Mouse (Mus musculus): ENCODE measurements around the gene Tas1r2. TPM values are rescaled to one million over a fixed set of nuclear protein-coding genes. Genes with fewer than 3 reads are reported as not detected.

Gene Tas1r2
- polyA plus RNA-seq (2015; fragmentation: Nextera tagmentation; extraction: Ambion mirVana), result not detected in 2 replicates

DNA sequence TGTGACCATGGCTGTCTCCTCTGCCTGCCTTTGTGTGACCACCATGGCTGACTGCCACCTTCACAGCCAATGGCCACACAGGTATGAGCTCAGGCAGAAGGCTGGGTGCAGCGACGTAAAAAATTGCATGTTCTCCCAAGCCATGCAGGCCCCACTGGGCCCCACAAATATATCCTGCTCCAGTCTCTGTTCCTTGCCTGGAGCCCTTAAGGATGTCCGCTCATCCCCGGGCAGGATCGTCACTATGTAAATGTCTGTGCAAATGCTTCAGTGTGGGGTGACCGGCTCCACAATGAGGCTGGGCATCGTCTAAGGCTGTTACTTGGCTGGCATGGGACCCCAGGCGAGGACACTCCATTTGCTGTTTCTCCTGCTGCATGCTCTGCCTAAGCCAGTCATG, at the start of gene Tas1r2:
TSS of gene Tas1r2 (plus strand) at position 301 of the 400 bp plus-strand sequence.
- no peak within 1 kb of the TSS for H3K4me2 ChIP-seq (ENCODE audit: low read depth, low read length)
- H3K4me1 ChIP-seq (ENCODE audit: control insufficient read depth, low read depth, low read length), result no peaks in the 10 kb centered on the region
- WGBS (ENCODE audit: insufficient replicate concordance), result 68% methylated on average over 8 of the region's 8 CpGs
- H3K9me3 ChIP-seq (replicated peaks; ENCODE audit: control insufficient read depth, low read length), result no peaks in the 10 kb centered on the region
- no peak within 1 kb of the TSS for H3K9ac ChIP-seq (ENCODE audit: low read depth, low read length)
- no peaks in the 10 kb centered on the region; the same call in 1 of the 2 replicates for H3K36me3 ChIP-seq (ENCODE audit: control insufficient read depth, insufficient read depth)
- no peak for ATAC-seq (ENCODE audit: low read depth)
- no peak within 1 kb of the TSS for H3K27ac ChIP-seq (ENCODE audit: low read length)
- no peaks in the 10 kb centered on the region for H3K27me3 ChIP-seq (ENCODE audit: control insufficient read depth, insufficient read depth, low read depth, low read length)
- H3K4me3 ChIP-seq (ENCODE audit: low read depth, low read length), result no peak within 1 kb of the TSS

DNA sequence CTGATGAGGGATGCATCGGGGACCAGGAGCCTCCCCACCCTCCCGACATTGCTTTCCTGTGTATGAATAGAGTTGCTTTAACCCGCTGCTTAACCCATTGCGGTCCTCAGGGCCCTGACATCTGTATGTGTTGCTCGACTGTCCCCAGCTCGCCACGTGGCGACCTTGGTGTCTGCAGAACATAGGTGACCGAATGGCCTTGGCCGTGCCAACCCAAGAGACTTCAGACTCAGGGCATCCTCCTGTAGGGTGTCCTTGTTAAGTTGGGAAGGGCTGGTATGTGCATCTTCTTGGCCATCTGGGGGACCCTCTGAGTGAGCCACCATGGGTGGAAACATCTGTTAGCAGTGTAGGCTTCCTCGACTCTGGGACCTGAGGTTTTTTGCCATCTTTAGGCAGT, 48.1 kb upstream of the Tas1r2 start:
- no peak for ATAC-seq (ENCODE audit: low read depth)
- WGBS (ENCODE audit: insufficient replicate concordance), result 64% methylated on average over 11 of the region's 11 CpGs
- peaks cover 11% of the 10 kb centered on the region for H3K4me1 ChIP-seq (ENCODE audit: control insufficient read depth, low read depth, low read length)
- H3K9ac ChIP-seq (ENCODE audit: low read depth, low read length), result no peak overlapping the region
- no peaks in the 10 kb centered on the region for H3K36me3 ChIP-seq (ENCODE audit: control insufficient read depth, insufficient read depth)
- H3K27me3 ChIP-seq (ENCODE audit: control insufficient read depth, insufficient read depth, low read depth, low read length), result no peaks in the 10 kb centered on the region
- H3K9me3 ChIP-seq (replicated peaks; ENCODE audit: control insufficient read depth, low read length), result no peaks in the 10 kb centered on the region
- H3K27ac ChIP-seq (ENCODE audit: low read length), result no peak overlapping the region
- no peak overlapping the region for H3K4me2 ChIP-seq (ENCODE audit: low read depth, low read length)
- H3K4me3 ChIP-seq (ENCODE audit: low read depth, low read length), result no peak overlapping the region

DNA sequence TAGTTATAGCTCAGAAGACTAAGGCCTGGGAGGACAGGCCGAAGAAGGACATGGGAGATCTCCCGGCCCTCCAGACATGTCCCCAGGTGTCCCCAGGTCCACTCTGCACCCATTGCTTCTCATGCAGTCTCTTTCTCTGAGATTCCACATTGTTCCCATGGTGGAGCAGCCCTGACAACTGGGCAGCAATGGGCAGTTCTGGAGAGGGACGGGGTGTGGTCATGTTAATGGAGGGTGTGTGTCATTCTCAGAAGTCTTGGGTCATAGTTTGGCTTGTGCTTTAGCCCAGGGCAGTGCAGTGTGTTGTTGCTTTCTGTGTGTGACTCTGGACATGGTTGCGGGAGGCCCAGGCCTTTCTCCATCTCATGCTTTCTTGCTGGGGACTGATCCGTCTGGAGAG, 46.6 kb upstream of the Tas1r2 start:
- Histone ChIP-seq H3K27me3 (ENCODE audit: control insufficient read depth, insufficient read depth, low read depth, low read length) (no peaks in the 10 kb centered on the region), H3K4me2 (ENCODE audit: low read depth, low read length) (no peak overlapping the region), H3K36me3 (ENCODE audit: control insufficient read depth, insufficient read depth) (no peaks in the 10 kb centered on the region), H3K4me3 (ENCODE audit: low read depth, low read length) (no peak overlapping the region), H3K9me3 (replicated peaks; ENCODE audit: control insufficient read depth, low read length) (no peaks in the 10 kb centered on the region), H3K9ac (ENCODE audit: low read depth, low read length) (no peak overlapping the region), H3K27ac (ENCODE audit: low read length) (no peak overlapping the region), H3K4me1 (ENCODE audit: control insufficient read depth, low read depth, low read length) (peaks cover 8% of the 10 kb centered on the region)
- ATAC-seq (ENCODE audit: low read depth), result no peak
- WGBS (ENCODE audit: insufficient replicate concordance), result 74% methylated on average over 5 of the region's 5 CpGs

DNA sequence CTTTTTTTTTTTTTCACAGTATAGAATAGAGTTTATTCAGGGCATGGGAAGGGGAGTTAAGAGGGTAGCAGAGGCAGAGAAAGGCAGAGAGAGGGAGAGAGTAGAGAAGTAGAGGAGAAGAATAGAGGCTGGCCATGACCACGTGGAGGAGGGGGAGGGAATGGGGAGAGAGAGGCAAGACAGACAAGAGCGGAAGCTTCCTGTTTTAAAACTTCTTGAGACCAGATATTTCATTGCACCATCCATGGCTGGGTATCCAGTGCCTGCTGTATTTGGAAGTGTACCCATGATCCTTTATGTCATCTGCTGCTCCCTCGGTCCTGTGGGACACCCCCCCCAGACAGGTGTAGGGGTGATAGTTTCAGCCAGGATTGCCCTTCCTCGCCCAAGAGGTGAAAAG, 44.4 kb upstream of the Tas1r2 start:
- Histone ChIP-seq H3K4me1 (ENCODE audit: control insufficient read depth, low read depth, low read length) (no peaks in the 10 kb centered on the region), H3K36me3 (ENCODE audit: control insufficient read depth, insufficient read depth) (peaks cover 9% of the 10 kb centered on the region), H3K27me3 (ENCODE audit: control insufficient read depth, insufficient read depth, low read depth, low read length) (no peaks in the 10 kb centered on the region), H3K4me3 (ENCODE audit: low read depth, low read length) (no peak overlapping the region), H3K9me3 (replicated peaks; ENCODE audit: control insufficient read depth, low read length) (peaks cover 2% of the 10 kb centered on the region; the same call in 1 of the 2 replicates), H3K4me2 (ENCODE audit: low read depth, low read length) (no peak overlapping the region), H3K27ac (ENCODE audit: low read length) (no peak overlapping the region), H3K9ac (ENCODE audit: low read depth, low read length) (no peak overlapping the region)
- ATAC-seq (ENCODE audit: low read depth), result no peak
- WGBS (ENCODE audit: insufficient replicate concordance), result 43% methylated on average over 4 of the region's 4 CpGs

DNA sequence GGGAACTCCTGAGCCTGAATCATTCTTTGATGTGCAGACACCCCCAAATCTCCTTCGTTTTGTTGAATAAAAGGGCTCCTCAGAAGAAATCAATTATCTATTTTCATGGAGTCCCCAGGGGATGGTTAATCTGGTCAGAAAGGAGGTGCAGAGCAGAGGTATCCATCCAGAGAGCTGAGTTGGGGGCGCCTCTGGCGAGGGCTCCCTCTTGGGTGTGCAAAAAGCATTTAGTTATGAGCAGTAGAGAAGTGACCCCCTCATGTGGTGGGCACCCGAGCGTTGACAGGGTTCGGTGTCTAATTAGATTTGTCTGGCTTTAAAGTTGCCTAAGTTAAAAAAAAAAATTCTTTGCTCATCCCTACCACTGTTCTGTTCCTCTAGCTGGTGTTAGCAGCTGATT, 42.4 kb upstream of the Tas1r2 start:
- ATAC-seq (ENCODE audit: low read depth), result no peak
- no peak overlapping the region for H3K27ac ChIP-seq (ENCODE audit: low read length)
- H3K9ac ChIP-seq (ENCODE audit: low read depth, low read length), result no peak overlapping the region
- WGBS (ENCODE audit: insufficient replicate concordance), result 60% methylated on average over 6 of the region's 6 CpGs
- H3K4me2 ChIP-seq (ENCODE audit: low read depth, low read length), result no peak overlapping the region
- peaks cover 12% of the 10 kb centered on the region for H3K36me3 ChIP-seq (ENCODE audit: control insufficient read depth, insufficient read depth)
- no peaks in the 10 kb centered on the region for H3K27me3 ChIP-seq (ENCODE audit: control insufficient read depth, insufficient read depth, low read depth, low read length)
- peaks cover 2% of the 10 kb centered on the region; the same call in 1 of the 2 replicates for H3K4me1 ChIP-seq (ENCODE audit: control insufficient read depth, low read depth, low read length)
- H3K9me3 ChIP-seq (replicated peaks; ENCODE audit: control insufficient read depth, low read length), result peaks cover 2% of the 10 kb centered on the region; the same call in 1 of the 2 replicates
- no peak overlapping the region for H3K4me3 ChIP-seq (ENCODE audit: low read depth, low read length)

DNA sequence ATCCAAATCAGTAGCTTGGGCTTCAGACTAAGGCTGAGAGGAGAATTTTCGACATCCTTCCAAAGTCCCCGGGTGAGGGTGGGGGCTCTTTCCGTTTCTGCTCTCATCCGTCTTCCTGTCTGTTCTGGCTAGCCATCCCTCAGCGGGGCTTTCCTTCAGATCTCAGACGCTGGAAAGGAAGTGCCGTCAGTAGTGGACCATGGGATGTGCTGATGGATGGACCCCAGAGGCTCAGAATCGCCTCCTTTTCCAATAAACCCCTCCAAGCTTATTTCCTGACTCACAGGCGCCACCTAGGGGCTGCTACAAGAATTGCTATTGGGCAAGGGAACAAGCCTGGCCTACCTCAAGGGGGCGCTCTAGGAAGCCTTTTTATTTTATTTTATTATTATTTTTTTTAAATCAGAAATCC, 41.8 kb upstream of the Tas1r2 start:
- Histone ChIP-seq H3K9me3 (replicated peaks; ENCODE audit: control insufficient read depth, low read length) (peaks cover 2% of the 10 kb centered on the region; the same call in 1 of the 2 replicates), H3K27me3 (ENCODE audit: control insufficient read depth, insufficient read depth, low read depth, low read length) (no peaks in the 10 kb centered on the region), H3K9ac (ENCODE audit: low read depth, low read length) (no peak overlapping the region), H3K36me3 (ENCODE audit: control insufficient read depth, insufficient read depth) (peaks cover 12% of the 10 kb centered on the region), H3K4me2 (ENCODE audit: low read depth, low read length) (peak overlapping the region; percentile 14; the same call in 1 of the 2 replicates), H3K27ac (ENCODE audit: low read length) (no peak overlapping the region), H3K4me3 (ENCODE audit: low read depth, low read length) (no peak overlapping the region), H3K4me1 (ENCODE audit: control insufficient read depth, low read depth, low read length) (peaks cover 5% of the 10 kb centered on the region; the same call in 1 of the 2 replicates)
- WGBS (ENCODE audit: insufficient replicate concordance), result 3% methylated on average over 10 of the region's 10 CpGs
- ATAC-seq (ENCODE audit: low read depth), result no peak

DNA sequence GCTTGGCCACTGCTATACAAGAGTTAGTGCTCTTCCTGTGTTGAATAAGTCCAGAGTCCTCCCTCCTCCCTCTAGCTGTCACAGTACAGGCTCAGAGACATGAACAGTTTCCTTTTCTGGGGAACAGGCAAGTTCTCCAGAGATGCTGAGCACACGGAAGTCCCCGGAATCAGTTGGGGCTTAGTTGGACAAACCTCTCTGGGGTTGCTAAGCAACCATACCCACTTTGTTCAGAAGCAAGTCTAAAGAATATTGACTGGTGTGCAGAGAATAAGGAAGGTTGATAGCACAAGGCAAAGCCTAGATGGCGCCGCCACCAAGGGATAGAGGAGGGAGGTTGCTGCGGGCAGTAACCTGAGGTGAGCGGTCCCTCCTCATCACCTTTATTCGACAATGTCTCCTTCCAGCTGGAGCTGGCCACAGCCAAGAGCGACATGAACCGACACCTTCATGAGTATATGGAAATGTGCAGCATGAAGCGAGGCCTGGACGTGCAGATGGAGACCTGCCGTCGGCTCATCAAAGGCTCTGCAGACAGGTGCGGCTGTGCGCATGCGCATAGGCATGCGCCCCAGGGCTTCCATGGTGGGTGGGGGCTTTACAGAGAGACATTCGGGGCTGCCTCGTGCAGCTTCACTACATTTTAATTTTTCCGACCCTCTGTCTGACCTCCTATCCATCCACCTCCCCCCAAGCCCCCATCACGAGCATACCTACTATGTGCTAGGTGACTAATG, 38.6 kb upstream of the Tas1r2 start:
- H3K9ac ChIP-seq (ENCODE audit: low read depth, low read length), result no peak overlapping the region
- H3K4me1 ChIP-seq (ENCODE audit: control insufficient read depth, low read depth, low read length), result peaks cover 8% of the 10 kb centered on the region; the same call in 1 of the 2 replicates
- peaks cover 2% of the 10 kb centered on the region; the same call in 1 of the 2 replicates for H3K9me3 ChIP-seq (replicated peaks; ENCODE audit: control insufficient read depth, low read length)
- H3K27ac ChIP-seq (ENCODE audit: low read length), result no peak overlapping the region
- no peaks in the 10 kb centered on the region for H3K27me3 ChIP-seq (ENCODE audit: control insufficient read depth, insufficient read depth, low read depth, low read length)
- ATAC-seq (ENCODE audit: low read depth), result no peak
- peaks cover 12% of the 10 kb centered on the region for H3K36me3 ChIP-seq (ENCODE audit: control insufficient read depth, insufficient read depth)
- WGBS (ENCODE audit: insufficient replicate concordance), result 82% methylated on average over 21 of the region's 21 CpGs
- H3K4me2 ChIP-seq (ENCODE audit: low read depth, low read length), result no peak overlapping the region
- H3K4me3 ChIP-seq (ENCODE audit: low read depth, low read length), result no peak overlapping the region

DNA sequence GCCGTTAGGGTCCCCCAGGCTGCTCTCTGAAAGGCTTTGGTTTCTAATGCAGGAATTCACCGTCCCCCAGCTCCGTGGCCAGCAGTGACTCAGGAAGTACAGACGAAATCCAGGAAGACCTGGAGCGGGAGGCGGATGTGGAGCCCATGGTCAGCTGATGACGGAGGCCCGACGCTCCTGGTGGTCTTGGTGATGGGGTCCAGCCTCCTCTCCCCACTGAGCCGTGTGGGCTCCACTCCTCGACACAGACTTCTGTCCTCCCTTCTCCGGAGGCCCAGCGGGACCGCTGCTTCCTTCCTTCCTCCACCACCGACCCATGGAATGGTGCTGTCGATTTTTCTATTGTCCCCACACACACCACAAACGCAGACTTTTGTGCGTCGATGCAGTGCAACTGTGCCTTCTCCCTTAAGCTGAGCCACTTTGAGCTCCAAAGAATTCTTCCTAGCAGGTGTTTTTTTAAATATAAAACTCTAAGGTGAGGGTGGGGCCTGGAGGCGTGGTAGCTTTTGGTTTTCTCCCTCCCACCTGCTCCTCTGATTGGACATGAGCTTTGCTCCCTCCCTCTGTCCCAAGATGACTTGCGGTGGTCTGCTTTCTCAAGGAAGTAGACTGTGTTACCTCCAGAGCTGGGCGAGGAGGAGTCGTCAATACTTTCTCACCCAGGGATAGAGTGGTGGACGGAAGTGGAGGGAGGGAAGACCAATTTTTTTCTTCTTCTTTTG, 36.9 kb upstream of the Tas1r2 start:
- 10% methylated on average over 24 of the region's 24 CpGs for whole genome bisulfite sequencing (ENCODE audit: insufficient replicate concordance)
- ATAC-seq (ENCODE audit: low read depth), result peak; percentile 90

DNA sequence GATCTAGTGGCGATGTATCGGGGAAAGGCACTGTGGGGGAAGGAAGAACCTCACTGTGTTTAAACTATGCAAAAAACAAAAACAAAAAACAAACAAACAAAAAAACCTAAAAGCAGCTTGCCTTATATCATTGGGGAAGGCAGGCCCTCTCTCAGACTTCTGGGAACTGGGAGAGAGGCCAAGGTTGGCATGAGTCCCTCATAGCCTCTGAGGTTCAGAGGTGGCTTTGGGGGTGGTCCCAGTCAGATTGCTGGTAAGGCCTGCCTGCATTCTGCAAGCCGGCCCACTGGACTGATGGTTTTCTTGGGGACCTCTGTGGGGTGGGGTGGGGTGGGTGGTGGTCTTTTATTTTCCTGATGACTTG, 36.4 kb upstream of the Tas1r2 start:
- Histone ChIP-seq H3K36me3 (ENCODE audit: control insufficient read depth, insufficient read depth) (peaks cover 12% of the 10 kb centered on the region), H3K4me3 (ENCODE audit: low read depth, low read length) (peak overlapping the region; percentile 70), H3K27ac (ENCODE audit: low read length) (0 out of 2 replicates have a peak overlapping the region, but pooled peaks have one; percentile 43), H3K4me1 (ENCODE audit: control insufficient read depth, low read depth, low read length) (peaks cover 13% of the 10 kb centered on the region), H3K9me3 (replicated peaks; ENCODE audit: control insufficient read depth, low read length) (peaks cover 2% of the 10 kb centered on the region; the same call in 1 of the 2 replicates), H3K9ac (ENCODE audit: low read depth, low read length) (peak overlapping the region; percentile 71), H3K27me3 (ENCODE audit: control insufficient read depth, insufficient read depth, low read depth, low read length) (no peaks in the 10 kb centered on the region), H3K4me2 (ENCODE audit: low read depth, low read length) (peak overlapping the region; percentile 82)
- ATAC-seq (ENCODE audit: low read depth), result no peak
- WGBS (ENCODE audit: insufficient replicate concordance), result 40% methylated on average over 3 of the region's 3 CpGs

More for the DNA sequence above, 36.9 kb upstream of the Tas1r2 start:
- Histone ChIP-seq H3K9ac (ENCODE audit: low read depth, low read length) (peak overlapping the region; percentile 71), H3K27me3 (ENCODE audit: control insufficient read depth, insufficient read depth, low read depth, low read length) (no peaks in the 10 kb centered on the region), H3K36me3 (ENCODE audit: control insufficient read depth, insufficient read depth) (peaks cover 12% of the 10 kb centered on the region), H3K27ac (ENCODE audit: low read length) (peak overlapping the region; percentile 43; the same call in 1 of the 2 replicates), H3K4me1 (ENCODE audit: control insufficient read depth, low read depth, low read length) (peaks cover 8% of the 10 kb centered on the region; the same call in 1 of the 2 replicates), H3K4me3 (ENCODE audit: low read depth, low read length) (peak overlapping the region; percentile 70), H3K4me2 (ENCODE audit: low read depth, low read length) (peak overlapping the region; percentile 82), H3K9me3 (replicated peaks; ENCODE audit: control insufficient read depth, low read length) (peaks cover 2% of the 10 kb centered on the region; the same call in 1 of the 2 replicates)

All from liver, embryonic 16.5 days (tissue).